Mouse (Mus musculus): ENCODE measurements around the gene Rpp14.

DNA sequence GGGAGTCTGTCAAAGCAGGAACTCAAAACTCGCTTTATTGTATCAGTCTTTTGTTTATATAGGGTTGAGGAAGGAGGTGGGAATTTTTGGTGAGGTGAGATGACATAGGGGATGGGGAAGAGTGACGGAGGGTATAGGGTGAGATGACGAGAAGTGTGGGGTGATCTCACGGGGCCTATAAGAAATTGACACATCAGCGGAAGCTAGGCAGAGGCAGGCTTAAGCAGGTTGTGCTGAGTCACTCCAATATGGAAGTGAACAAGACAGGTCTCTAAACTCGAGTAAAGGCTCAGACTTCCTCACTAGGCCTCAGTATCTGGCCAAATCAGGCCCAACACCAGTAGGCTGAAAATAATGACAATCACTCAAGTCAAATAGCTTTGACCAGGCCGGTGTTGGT is 20.2 kb upstream of the Rpp14 start:
- TF ChIP-seq CTCF (IDR thresholded peaks at IDR 0.05), result no peak
- TF ChIP-seq EP300 (IDR thresholded peaks at IDR 0.05; ENCODE audit: insufficient read depth, low read depth, low read length), result no peak
- TF ChIP-seq POLR2A (IDR thresholded peaks at IDR 0.05; ENCODE audit: insufficient read depth, low read depth, low read length), result no peak
